Mouse (Mus musculus): ENCODE data around the gene Smdt1.

- TF ChIP-seq POLR2A (IDR thresholded peaks at IDR 0.05; ENCODE audit: borderline replicate concordance, low read depth, low read length) (no peak), CTCF (IDR thresholded peaks at IDR 0.05; ENCODE audit: low read depth, low read length) (no peak)
These were observed 44.7 kb upstream of the Smdt1 start for GRCm38 (mm10) chr15:82294059-82294458.

All from bone marrow macrophage, adult 2 months (primary cell).